Mouse (Mus musculus) kidney, postnatal 0 days (tissue): ENCODE measurements at regions not wholly inside any gene's neighbourhood (a gene's known extent, or its start where the extent isn't known, plus 50 kb on each side); places are given as distances from the start of the nearest gene placed in this dataset.

Source experiments
- ATAC-seq: fragments of 200-750 bp; cut with Nextera tagmentation; replicated peaks from 2 replicates; pipeline ENCODE4 v1.8.0; 2017; ENCODE audit warnings: low read depth, moderate number of reproducible peaks, moderate TSS enrichment, moderate library complexity; ENCODE audit not compliant: low FRiP score
- DNase-seq: peaks from one replicate; pipeline ENCODE4 v3.0.0-alpha.2; 2016; ENCODE audit warnings: low spot score
- H3K27ac ChIP-seq: fragments of 300-500 bp; sonication (generic); 2 replicates; pipeline ENCODE4 v1.5.1; 2014; ENCODE audit warnings: mild to moderate bottlenecking
- H3K27me3 ChIP-seq: fragments of 300-500 bp; sonication (generic); 2 replicates; pipeline ENCODE4 v1.6.1; 2014; ENCODE audit warnings: low read length, mixed read lengths; ENCODE audit not compliant: insufficient read depth
- H3K36me3 ChIP-seq: fragments of 300-500 bp; sonication (generic); 2 replicates; pipeline ENCODE4 v1.6.1; 2014; ENCODE audit warnings: low read length, mixed read lengths; ENCODE audit not compliant: insufficient read depth
- H3K4me1 ChIP-seq: fragments of 300-500 bp; sonication (generic); replicated peaks from 2 replicates; pipeline ENCODE4 v1.6.1; 2014; ENCODE audit warnings: antibody characterized with exemption, low read length, mixed read lengths; ENCODE audit not compliant: insufficient read depth
- H3K4me2 ChIP-seq: fragments of 300-500 bp; sonication (generic); 2 replicates; pipeline ENCODE4 v1.6.1; 2014; ENCODE audit warnings: mild to moderate bottlenecking, low read length, moderate library complexity, mixed read lengths
- H3K4me3 ChIP-seq: fragments of 300-500 bp; sonication (generic); replicated peaks from 2 replicates; pipeline ENCODE4 v1.5.1; 2014; ENCODE audit warnings: low read depth, low read length
- H3K9ac ChIP-seq: fragments of 300-500 bp; sonication (generic); 2 replicates; pipeline ENCODE4 v1.6.1; 2014; ENCODE audit warnings: low read depth, low read length
- H3K9me3 ChIP-seq: fragments of 300-500 bp; sonication (generic); replicated peaks from 2 replicates; pipeline ENCODE4 v1.6.1; 2016; ENCODE audit warnings: low read length, inconsistent platforms, mixed read lengths
- CTCF ChIP-seq: IDR thresholded peaks from 2 replicates; pipeline ENCODE4 v1.5.1; 2016; ENCODE audit warnings: antibody characterized with exemption, low read depth, mild to moderate bottlenecking, moderate library complexity
- WGBS: fragments of 180-500 bp; shearing (Covaris S2); extraction: QIAGEN DNeasy Blood & Tissue Kit; methylation state at CpG from one replicate; pipeline ENCODE4 v1.1.7; 2014; 5-methylcytosine and 5-hydroxymethylcytosine counted together

GRCm38 (mm10) chr5:37967106-37967913 is 71.2 kb upstream of the Stx18 start:
- Histone ChIP-seq H3K27ac (no peak overlapping the region), H3K4me2 (peak overlapping the region; percentile 26), H3K4me3 (0 out of 2 replicates have a peak overlapping the region, but pooled peaks have one; percentile 11), H3K9ac (no peak overlapping the region), H3K4me1 (0 out of 2 replicates have a peak, but pooled peaks cover 3% of the 10 kb centered on the region), H3K36me3 (no peaks in the 10 kb centered on the region), H3K27me3 (peaks cover 14% of the 10 kb centered on the region), H3K9me3 (no peaks in the 10 kb centered on the region)
- WGBS: 6% methylated on average over 23 of the region's 23 CpGs
- ATAC-seq: no peak
- no peak for TF ChIP-seq CTCF
- DNase-seq: peak; percentile 16

DNA sequence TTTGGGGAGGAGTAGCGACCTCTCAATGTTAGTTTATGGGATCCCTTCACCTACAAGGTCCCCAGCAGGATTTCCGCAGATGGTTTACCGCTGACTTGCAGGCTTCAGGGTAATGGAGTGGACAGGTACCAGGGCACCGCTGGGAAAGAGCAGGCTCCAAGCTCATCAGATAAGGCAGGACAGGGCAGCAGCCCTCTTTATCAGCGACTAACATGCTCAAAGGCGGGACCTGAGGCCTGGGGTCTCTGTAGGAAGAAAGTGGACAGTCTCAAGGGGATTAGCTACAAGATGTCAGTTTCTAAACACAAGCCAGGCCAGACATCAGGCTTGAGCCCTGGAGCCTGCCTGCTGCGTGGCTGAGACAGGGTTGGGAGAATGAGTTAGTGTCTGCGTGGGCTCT is 74.9 kb upstream of the Stx18 start:
- no peak overlapping the region for H3K4me3 ChIP-seq
- H3K4me2 ChIP-seq: no peak overlapping the region
- DNase-seq (no peak), ATAC-seq (no peak)
- no peak for TF ChIP-seq CTCF
- no peak overlapping the region for H3K27ac ChIP-seq
- H3K9ac ChIP-seq: no peak overlapping the region
- H3K4me1 ChIP-seq: 0 out of 2 replicates have a peak, but pooled peaks cover 3% of the 10 kb centered on the region
- H3K27me3 ChIP-seq: peaks cover 8% of the 10 kb centered on the region; the same call in 1 of the 2 replicates
- H3K36me3 ChIP-seq: no peaks in the 10 kb centered on the region
- no peaks in the 10 kb centered on the region for H3K9me3 ChIP-seq
- WGBS: 57% methylated on average over 8 of the region's 8 CpGs

DNA sequence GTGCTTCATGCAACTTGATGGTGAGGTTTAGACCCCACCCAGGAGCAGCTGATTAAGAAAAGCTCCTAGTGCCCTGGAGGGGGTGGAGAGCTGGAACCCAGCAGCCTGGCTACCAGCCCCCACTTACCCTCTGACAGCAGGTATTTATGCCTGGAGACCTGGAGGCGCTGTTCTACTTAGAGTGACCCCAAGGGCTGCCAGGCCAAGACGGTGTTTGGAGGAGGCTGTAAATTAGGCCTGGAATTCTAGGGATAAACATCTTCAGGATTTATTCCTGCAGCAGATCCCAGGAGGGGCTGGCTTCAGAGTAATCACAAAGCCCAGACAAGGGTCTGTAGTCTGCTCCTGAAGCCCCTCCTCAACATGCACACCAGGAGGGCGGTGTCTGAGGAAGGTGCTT is 76.0 kb upstream of the Stx18 start:
- Histone ChIP-seq H3K4me3 (no peak overlapping the region), H3K9me3 (no peaks in the 10 kb centered on the region), H3K36me3 (no peaks in the 10 kb centered on the region), H3K4me2 (no peak overlapping the region), H3K27ac (no peak overlapping the region), H3K9ac (no peak overlapping the region), H3K4me1 (no peaks in the 10 kb centered on the region), H3K27me3 (peaks cover 3% of the 10 kb centered on the region; the same call in 1 of the 2 replicates)
- no peak for DNase-seq
- TF ChIP-seq CTCF: no peak
- ATAC-seq: no peak
- WGBS: 25% methylated on average over 3 of the region's 3 CpGs

GRCm38 (mm10) chr5:37960216-37960615 is 78.3 kb upstream of the Stx18 start:
- H3K9me3 ChIP-seq: no peaks in the 10 kb centered on the region
- H3K9ac ChIP-seq: no peak overlapping the region
- H3K36me3 ChIP-seq: no peaks in the 10 kb centered on the region
- H3K4me1 ChIP-seq: no peaks in the 10 kb centered on the region
- DNase-seq: peak; percentile 36
- no peaks in the 10 kb centered on the region for H3K27me3 ChIP-seq
- H3K4me2 ChIP-seq: no peak overlapping the region
- no peak for ATAC-seq
- 57% methylated on average over 7 of the region's 7 CpGs for WGBS
- no peak for TF ChIP-seq CTCF
- H3K27ac ChIP-seq: no peak overlapping the region
- H3K4me3 ChIP-seq: no peak overlapping the region

GRCm38 (mm10) chr5:37952096-37952495 is 86.4 kb upstream of the Stx18 start:
- Histone ChIP-seq H3K4me3 (no peak overlapping the region), H3K27ac (no peak overlapping the region), H3K9ac (no peak overlapping the region), H3K36me3 (no peaks in the 10 kb centered on the region), H3K4me1 (no peaks in the 10 kb centered on the region), H3K4me2 (no peak overlapping the region), H3K27me3 (no peaks in the 10 kb centered on the region), H3K9me3 (no peaks in the 10 kb centered on the region)
- no peak for ATAC-seq
- 3% methylated on average over 1 of the region's 1 CpGs for WGBS
- TF ChIP-seq CTCF: peak; percentile 69
- DNase-seq: peak; percentile 18

DNA sequence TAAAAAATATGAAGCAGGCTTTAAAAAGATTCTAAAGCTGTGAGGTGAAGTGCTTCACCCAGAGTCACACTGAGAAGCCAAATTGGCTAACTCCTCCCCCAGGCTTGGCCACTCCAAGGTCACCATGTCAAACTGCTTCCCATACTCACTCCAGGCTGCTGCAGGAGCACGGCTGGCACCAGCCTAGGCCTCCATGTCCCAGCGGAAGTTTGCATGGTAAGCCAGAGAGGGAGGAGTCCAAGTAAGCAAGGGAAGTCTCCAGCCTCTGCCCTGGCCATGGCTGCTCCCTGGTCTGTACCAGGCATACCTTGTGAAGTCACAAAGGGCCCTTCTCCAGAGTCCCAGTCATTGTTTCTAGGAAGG is 105.8 kb upstream of the Stx18 start:
- no peak for DNase-seq
- ATAC-seq: no peak
- H3K4me2 ChIP-seq: no peak overlapping the region

More for the DNA sequence above, 105.8 kb upstream of the Stx18 start:
- TF ChIP-seq CTCF: no peak
- no peaks in the 10 kb centered on the region for H3K36me3 ChIP-seq
- H3K27ac ChIP-seq: no peak overlapping the region
- no peak overlapping the region for H3K9ac ChIP-seq
- no peaks in the 10 kb centered on the region for H3K4me1 ChIP-seq
- WGBS: 22% methylated on average over 2 of the region's 2 CpGs
- no peak overlapping the region for H3K4me3 ChIP-seq
- H3K9me3 ChIP-seq: no peaks in the 10 kb centered on the region
- no peaks in the 10 kb centered on the region for H3K27me3 ChIP-seq
